Mouse (Mus musculus): ENCODE data around the gene Pank2. TPM values are rescaled to one million over a fixed set of nuclear protein-coding genes. Genes with fewer than 3 reads are reported as not detected.

Gene Pank2
- total and polyA plus RNA-seq, 3 experiments: 34.9 to 275 (median 71.8) TPM

DNA sequence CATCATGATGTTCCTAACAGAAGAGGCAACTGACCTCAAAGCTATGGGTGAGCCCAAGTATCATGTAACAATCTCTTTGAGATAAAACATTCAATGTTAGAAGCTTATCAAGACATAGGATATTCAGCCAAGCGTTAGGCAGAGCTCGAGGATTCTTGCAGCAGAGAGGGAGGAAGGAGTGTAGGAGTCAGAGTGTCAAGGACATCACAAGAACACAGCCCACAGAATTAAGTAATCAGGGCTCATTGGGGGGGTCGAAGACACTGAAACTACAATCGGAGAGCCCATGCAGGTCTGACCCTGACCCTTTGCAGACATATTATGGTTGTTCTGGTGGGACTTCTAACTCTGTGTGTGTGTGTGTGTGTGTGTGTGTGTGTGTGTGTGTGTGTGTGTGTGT lies 42.3 kb upstream of the Pank2 start:
- Histone ChIP-seq H3K79me2 (ENCODE audit: control insufficient read depth, insufficient read depth, low read length, poor library complexity) (no peaks in the 10 kb centered on the region), H3K36me3 (ENCODE audit: control insufficient read depth in 1 of 2, insufficient read depth in 2 of 2, low read length in 2 of 2) (peaks cover 0 to 12% of the 10 kb centered on the region in 2 experiments; a peak in 2 of 4 replicates), H3K27ac (ENCODE audit: control insufficient read depth, low read depth, low read length) (no peak overlapping the region), H3K9ac (ENCODE audit: control insufficient read depth, low read depth, low read length, poor library complexity, severe bottlenecking) (no peak overlapping the region), H3K4me3 (ENCODE audit: control insufficient read depth in 1 of 2, insufficient read depth in 1 of 2, low read depth in 2 of 2, low read length in 2 of 2) (no peak overlapping the region), H3K4me1 (ENCODE audit: control insufficient read depth in 1 of 2, insufficient read depth in 2 of 2, low read length in 2 of 2) (peaks cover 2 to 25% of the 10 kb centered on the region in 2 experiments; a peak in 3 of 4 replicates), H3K9me3 (replicated peaks; ENCODE audit: insufficient read depth, low read length) (no peaks in the 10 kb centered on the region), H3K27me3 (ENCODE audit: control insufficient read depth in 1 of 2, insufficient read depth in 2 of 2, low read length in 2 of 2) (no peaks in the 10 kb centered on the region)
- no peak for TF ChIP-seq BHLHE40 (IDR thresholded peaks at IDR 0.05; ENCODE audit: borderline replicate concordance, low read depth, low read length)
- TF ChIP-seq ZKSCAN1 (IDR thresholded peaks at IDR 0.05; ENCODE audit: low read depth, low read length): no peak
- no peak for TF ChIP-seq POLR2A (IDR thresholded peaks at IDR 0.05; ENCODE audit: control insufficient read depth in 1 of 2, insufficient read depth in 1 of 2, low read depth in 1 of 2, low read length in 2 of 2, poor library complexity in 1 of 2)
- no peak for TF ChIP-seq CHD2 (IDR thresholded peaks at IDR 0.05; ENCODE audit: low read length)
- no peak for TF ChIP-seq E2F4 (IDR thresholded peaks at IDR 0.05; ENCODE audit: borderline replicate concordance, low read depth, low read length)
- TF ChIP-seq USF2 (IDR thresholded peaks at IDR 0.05; ENCODE audit: borderline replicate concordance in 1 of 2, insufficient read depth in 1 of 2, low read depth in 1 of 2, low read length in 2 of 2): no peak
- TF ChIP-seq GABPA (IDR thresholded peaks at IDR 0.05; ENCODE audit: low read depth, low read length): no peak
- no peak for TF ChIP-seq HCFC1 (IDR thresholded peaks at IDR 0.05; ENCODE audit: low read depth, low read length)
- no peak for TF ChIP-seq SIN3A (IDR thresholded peaks at IDR 0.05; ENCODE audit: low read length)
- no peak for TF ChIP-seq MAFK (IDR thresholded peaks at IDR 0.05; ENCODE audit: borderline replicate concordance, low read depth, low read length)
- TF ChIP-seq GATA1 (IDR thresholded peaks at IDR 0.05; ENCODE audit: low read depth, low read length): no peak
- no peak for TF ChIP-seq MYC (IDR thresholded peaks at IDR 0.05; ENCODE audit: low read depth, low read length)
- no peak for TF ChIP-seq MAX (IDR thresholded peaks at IDR 0.05; ENCODE audit: low read length)
- no peak for TF ChIP-seq KAT2A (conservative IDR thresholded peaks at IDR 0.05; ENCODE audit: low read depth, low read length)
- TF ChIP-seq MEF2A (IDR thresholded peaks at IDR 0.05; ENCODE audit: extremely low read depth, insufficient replicate concordance, low read depth, low read length, poor library complexity, severe bottlenecking): no peak
- TF ChIP-seq MYB (IDR thresholded peaks at IDR 0.05; ENCODE audit: low read depth, low read length): no peak
- no peak for TF ChIP-seq TBP (IDR thresholded peaks at IDR 0.05; ENCODE audit: low read depth, low read length)
- DNase-seq (ENCODE audit: low read depth, low spot score): no peak

DNA sequence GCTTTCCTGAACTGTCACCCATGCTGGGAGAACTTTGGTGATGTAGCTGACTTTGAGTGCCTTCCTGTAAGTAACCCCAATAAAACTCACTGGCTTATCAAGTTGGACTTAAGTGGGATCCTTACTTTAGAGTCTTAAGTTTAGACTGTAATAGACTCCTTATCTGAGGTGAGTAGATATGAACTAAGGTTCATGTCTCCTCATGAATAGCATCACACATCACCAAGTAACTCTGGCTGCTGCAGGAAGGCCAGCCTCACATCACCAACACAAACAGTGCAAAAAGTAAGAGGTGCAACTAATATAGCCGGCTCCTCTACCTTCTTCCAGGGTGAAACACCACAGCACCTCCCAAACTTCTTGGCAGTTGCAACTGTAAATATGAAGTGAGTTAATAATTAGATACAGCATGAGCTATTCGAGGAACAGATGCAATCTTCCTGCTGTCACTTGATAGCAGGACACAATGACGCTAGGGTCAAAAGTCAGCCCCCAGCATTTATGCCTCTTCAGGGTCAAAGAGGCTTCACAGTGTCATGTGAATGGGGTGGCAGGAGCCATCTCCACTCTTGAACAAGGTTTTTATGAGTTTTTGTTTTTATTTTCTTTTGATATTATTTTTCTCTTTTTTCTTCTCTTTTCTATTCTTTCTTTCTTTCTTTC lies 40.3 kb upstream of the Pank2 start:
- Histone ChIP-seq H3K9me3 (replicated peaks; ENCODE audit: insufficient read depth, low read length) (no peaks in the 10 kb centered on the region), H3K4me1 (ENCODE audit: control insufficient read depth in 1 of 2, insufficient read depth in 2 of 2, low read length in 2 of 2) (peaks cover 9 to 34% of the 10 kb centered on the region in 2 experiments), H3K9ac (ENCODE audit: control insufficient read depth, low read depth, low read length, poor library complexity, severe bottlenecking) (peak overlapping the region; percentile 26; the same call in 1 of the 2 replicates), H3K27me3 (ENCODE audit: control insufficient read depth in 1 of 2, insufficient read depth in 2 of 2, low read length in 2 of 2) (no peaks in the 10 kb centered on the region), H3K4me3 (ENCODE audit: control insufficient read depth in 1 of 2, insufficient read depth in 1 of 2, low read depth in 2 of 2, low read length in 2 of 2) (no peak overlapping the region), H3K27ac (ENCODE audit: control insufficient read depth, low read depth, low read length) (no peak overlapping the region), H3K36me3 (ENCODE audit: control insufficient read depth in 1 of 2, insufficient read depth in 2 of 2, low read length in 2 of 2) (peaks cover 0 to 19% of the 10 kb centered on the region in 2 experiments; a peak in 2 of 4 replicates), H3K79me2 (ENCODE audit: control insufficient read depth, insufficient read depth, low read length, poor library complexity) (no peaks in the 10 kb centered on the region)
- TF ChIP-seq E2F4 (IDR thresholded peaks at IDR 0.05; ENCODE audit: borderline replicate concordance, low read depth, low read length): no peak
- no peak for TF ChIP-seq UBTF (IDR thresholded peaks at IDR 0.05; ENCODE audit: borderline replicate concordance, insufficient read depth, low read depth, low read length)
- TF ChIP-seq ETS1 (IDR thresholded peaks at IDR 0.05; ENCODE audit: low read depth, low read length): 0 out of 2 replicates have a peak, but pooled peaks have one; percentile 9
- TF ChIP-seq HCFC1 (IDR thresholded peaks at IDR 0.05; ENCODE audit: low read depth, low read length): no peak
- no peak for TF ChIP-seq RAD21 (IDR thresholded peaks at IDR 0.05; ENCODE audit: low read depth, low read length)
- TF ChIP-seq EP300 (IDR thresholded peaks at IDR 0.05; ENCODE audit: low read depth in 1 of 2, low read length in 2 of 2): no peak
- TF ChIP-seq ELF1 (IDR thresholded peaks at IDR 0.05; ENCODE audit: low read depth, low read length): no peak
- no peak for TF ChIP-seq GABPA (IDR thresholded peaks at IDR 0.05; ENCODE audit: low read depth, low read length)
- TF ChIP-seq GATA1 (IDR thresholded peaks at IDR 0.05; ENCODE audit: low read depth, low read length): 0 out of 2 replicates have a peak, but pooled peaks have one; percentile 11
- no peak for TF ChIP-seq CHD2 (IDR thresholded peaks at IDR 0.05; ENCODE audit: low read length)
- no peak for TF ChIP-seq MAZ (IDR thresholded peaks at IDR 0.05; ENCODE audit: low read depth, low read length)
- no peak for TF ChIP-seq ZMIZ1 (IDR thresholded peaks at IDR 0.05; ENCODE audit: low read depth, low read length)
- TF ChIP-seq MYC (IDR thresholded peaks at IDR 0.05; ENCODE audit: low read depth, low read length): no peak
- DNase-seq (ENCODE audit: low read depth, low spot score): peak; percentile 41
